Mouse (Mus musculus) intestine, postnatal 0 days (tissue): ENCODE results near the gene Hyls1. TPM values are rescaled to one million over a fixed set of nuclear protein-coding genes. Genes with fewer than 3 reads are reported as not detected.

Source experiments
- ATAC-seq: fragments of 200-750 bp; cut with Nextera tagmentation; 2 replicates; pipeline ENCODE4 v1.8.0; 2017; ENCODE audit warnings: mild to moderate bottlenecking, moderate TSS enrichment, moderate library complexity
- H3K27ac ChIP-seq: fragments of 300-500 bp; sonication (generic); 2 replicates; pipeline ENCODE4 v1.5.1; 2014; ENCODE audit warnings: mild to moderate bottlenecking, low read depth, low read length, moderate library complexity
- H3K27me3 ChIP-seq: fragments of 300-500 bp; sonication (generic); replicated peaks from 2 replicates; pipeline ENCODE4 v1.6.1; 2014; ENCODE audit warnings: low read length, mixed read lengths; ENCODE audit not compliant: control insufficient read depth, insufficient read depth
- H3K36me3 ChIP-seq: fragments of 300-500 bp; sonication (generic); 2 replicates; pipeline ENCODE4 v1.6.1; 2014; ENCODE audit warnings: mild to moderate bottlenecking, moderate library complexity; ENCODE audit not compliant: control insufficient read depth, insufficient read depth
- H3K4me1 ChIP-seq: fragments of 300-500 bp; sonication (generic); replicated peaks from 2 replicates; pipeline ENCODE4 v1.6.1; 2014; ENCODE audit warnings: antibody characterized with exemption, low read length, mixed read lengths; ENCODE audit not compliant: control insufficient read depth, insufficient read depth
- H3K4me2 ChIP-seq: fragments of 300-500 bp; sonication (generic); replicated peaks from 2 replicates; pipeline ENCODE4 v1.6.1; 2014; ENCODE audit warnings: low read depth, mild to moderate bottlenecking, moderate library complexity
- H3K4me3 ChIP-seq: fragments of 300-500 bp; sonication (generic); 2 replicates; pipeline ENCODE4 v1.5.1; 2014; ENCODE audit warnings: low read depth, low read length
- H3K9ac ChIP-seq: fragments of 300-500 bp; sonication (generic); 2 replicates; pipeline ENCODE4 v1.6.1; 2014; ENCODE audit warnings: mild to moderate bottlenecking, low read depth, low read length
- H3K9me3 ChIP-seq: fragments of 300-500 bp; sonication (generic); 2 replicates; pipeline ENCODE4 v1.6.1; 2016; ENCODE audit warnings: mixed run types; ENCODE audit not compliant: control insufficient read depth
- CTCF ChIP-seq: sonication (generic); IDR thresholded peaks from 2 replicates; pipeline ENCODE4 v1.5.1; 2016; ENCODE audit warnings: low read depth, mild to moderate bottlenecking, control low read depth, antibody characterized with exemption, moderate library complexity
- WGBS: fragments of 180-500 bp; shearing (Covaris S2); extraction: QIAGEN DNeasy Blood & Tissue Kit; methylation state at CpG from one replicate; pipeline ENCODE4 v1.1.7; 2014; 5-methylcytosine and 5-hydroxymethylcytosine counted together
- polyA plus RNA-seq: library from polyadenylated mRNA; unstranded; fragments of >200 nt; fragmentation: Nextera tagmentation; extraction: Ambion mirVana; gene quantifications from 2 replicates; pipeline ENCODE4 v1.2.1, GENCODE M21; 2015

Gene Hyls1
- polyA plus RNA-seq, 1 experiment from 2014 or later = 4.9 TPM

- no peak overlapping the region for H3K4me2 ChIP-seq
- peaks cover 14% of the 10 kb centered on the region for H3K27me3 ChIP-seq
- no peak overlapping the region for H3K27ac ChIP-seq
- TF ChIP-seq CTCF = no peak
- peaks cover 13% of the 10 kb centered on the region; the same call in 1 of the 2 replicates for H3K36me3 ChIP-seq
- 91% methylated on average over 11 of the region's 11 CpGs for WGBS
- no peak overlapping the region for H3K9ac ChIP-seq
- peaks cover 11% of the 10 kb centered on the region; the same call in 1 of the 2 replicates for H3K4me1 ChIP-seq
- H3K9me3 ChIP-seq = no peaks in the 10 kb centered on the region
- no peak for ATAC-seq
- H3K4me3 ChIP-seq = no peak overlapping the region
These were observed 9.1 kb downstream of the Hyls1 start for GRCm38 (mm10) chr9:35561076-35561475.

GRCm38 (mm10) chr9:35559009-35559890, 10.9 kb downstream of the Hyls1 start:
- peaks cover 14% of the 10 kb centered on the region for H3K27me3 ChIP-seq
- no peak for TF ChIP-seq CTCF
- 2% methylated on average over 31 of the region's 31 CpGs for WGBS
- peak overlapping the region; percentile 97 for H3K4me2 ChIP-seq
- H3K9me3 ChIP-seq = no peaks in the 10 kb centered on the region
- H3K27ac ChIP-seq = no peak overlapping the region
- peaks cover 11% of the 10 kb centered on the region; the same call in 1 of the 2 replicates for H3K4me1 ChIP-seq
- H3K4me3 ChIP-seq = peak overlapping the region; percentile 65
- ATAC-seq = peak; percentile 79
- H3K9ac ChIP-seq = no peak overlapping the region; the same call in 1 of the 2 replicates
- peaks cover 6% of the 10 kb centered on the region; the same call in 1 of the 2 replicates for H3K36me3 ChIP-seq

GRCm38 (mm10) chr9:35558257-35559008, 11.8 kb downstream of the Hyls1 start, which contains the start of the genes Ddx25 and Pus3:
Gene Ddx25 (minus strand): TSS chr9:35558528.
Gene Pus3 (plus strand): TSS chr9:35558595.
- under 1% methylated on average over 59 of the region's 59 CpGs for WGBS
- Histone ChIP-seq H3K27ac (no peak within 1 kb of the TSS), H3K4me1 (peaks cover 11% of the 10 kb centered on the region; the same call in 1 of the 2 replicates), H3K9me3 (no peaks in the 10 kb centered on the region), H3K27me3 (peaks cover 14% of the 10 kb centered on the region), H3K4me2 (peak within 1 kb of the TSS; percentile 97), H3K4me3 (peak within 1 kb of the TSS; percentile 65), H3K9ac (peak within 1 kb of the TSS; percentile 34; the same call in 1 of the 2 replicates), H3K36me3 (peaks cover 6% of the 10 kb centered on the region; the same call in 1 of the 2 replicates)
- no peak for TF ChIP-seq CTCF
- peak; percentile 53 for ATAC-seq

GRCm38 (mm10) chr9:35556494-35557102, 13.6 kb downstream of the Hyls1 start:
- ATAC-seq = no peak
- Histone ChIP-seq H3K27me3 (peaks cover 14% of the 10 kb centered on the region), H3K4me3 (no peak overlapping the region), H3K4me2 (no peak overlapping the region), H3K27ac (no peak overlapping the region), H3K36me3 (peaks cover 3% of the 10 kb centered on the region; the same call in 1 of the 2 replicates), H3K9ac (no peak overlapping the region), H3K4me1 (peaks cover 11% of the 10 kb centered on the region; the same call in 1 of the 2 replicates), H3K9me3 (no peaks in the 10 kb centered on the region)
- 65% methylated on average over 12 of the region's 12 CpGs for WGBS
- TF ChIP-seq CTCF = no peak

GRCm38 (mm10) chr9:35548455-35548854, 21.7 kb downstream of the Hyls1 start:
- 76% methylated on average over 9 of the region's 9 CpGs for WGBS
- H3K27me3 ChIP-seq = no peaks in the 10 kb centered on the region
- ATAC-seq = no peak
- H3K4me1 ChIP-seq = no peaks in the 10 kb centered on the region
- H3K4me3 ChIP-seq = no peak overlapping the region
- no peaks in the 10 kb centered on the region for H3K36me3 ChIP-seq
- no peak for TF ChIP-seq CTCF
- H3K9me3 ChIP-seq = no peaks in the 10 kb centered on the region
- no peak overlapping the region for H3K9ac ChIP-seq
- no peak overlapping the region for H3K27ac ChIP-seq
- H3K4me2 ChIP-seq = no peak overlapping the region

GRCm38 (mm10) chr9:35546745-35547144, 23.5 kb downstream of the Hyls1 start:
- H3K36me3 ChIP-seq = no peaks in the 10 kb centered on the region

More at GRCm38 (mm10) chr9:35546745-35547144, 23.5 kb downstream of the Hyls1 start:
- Histone ChIP-seq H3K4me1 (no peaks in the 10 kb centered on the region), H3K27ac (no peak overlapping the region), H3K9ac (no peak overlapping the region), H3K27me3 (no peaks in the 10 kb centered on the region), H3K4me3 (no peak overlapping the region), H3K9me3 (no peaks in the 10 kb centered on the region), H3K4me2 (no peak overlapping the region)
- no peak for ATAC-seq
- TF ChIP-seq CTCF = no peak
- WGBS = 78% methylated on average over 9 of the region's 9 CpGs
